Mouse (Mus musculus) hindbrain, embryonic 13.5 days (tissue): ENCODE measurements around the gene Gpc6. TPM values are rescaled to one million over a fixed set of nuclear protein-coding genes. Genes with fewer than 3 reads are reported as not detected.
A peak's percentile ranks its signal among the peaks of the same experiment; 100 is the strongest.

ENCODE experiments used
- ATAC-seq: fragments of 200-750 bp; cut with Nextera tagmentation; 2 replicates; pipeline ENCODE4 v1.8.0; 2017; ENCODE audit warnings: moderate TSS enrichment; ENCODE audit not compliant: low FRiP score
- H3K27ac ChIP-seq: fragments of 300-500 bp; sonication (generic); 2 replicates; pipeline ENCODE4 v1.5.1; 2015; ENCODE audit warnings: inconsistent platforms, mild to moderate bottlenecking, moderate library complexity
- H3K27me3 ChIP-seq: fragments of 300-500 bp; sonication (generic); 2 replicates; pipeline ENCODE4 v1.6.1; 2015; ENCODE audit warnings: mild to moderate bottlenecking, inconsistent platforms
- H3K36me3 ChIP-seq: fragments of 300-500 bp; sonication (generic); 2 replicates; pipeline ENCODE4 v1.6.1; 2015; ENCODE audit warnings: mild to moderate bottlenecking, inconsistent platforms
- H3K4me1 ChIP-seq: fragments of 300-500 bp; sonication (generic); replicated peaks from 2 replicates; pipeline ENCODE4 v1.6.1; 2015; ENCODE audit warnings: inconsistent platforms
- H3K4me2 ChIP-seq: fragments of 300-500 bp; sonication (generic); 2 replicates; pipeline ENCODE4 v1.6.1; 2015; ENCODE audit warnings: inconsistent platforms, mild to moderate bottlenecking, moderate library complexity
- H3K4me3 ChIP-seq: fragments of 300-500 bp; sonication (generic); 2 replicates; pipeline ENCODE4 v1.5.1; 2015; ENCODE audit warnings: mild to moderate bottlenecking, inconsistent platforms
- H3K9ac ChIP-seq: fragments of 300-500 bp; sonication (generic); 2 replicates; pipeline ENCODE4 v1.6.1; 2015; ENCODE audit warnings: mild to moderate bottlenecking, inconsistent platforms
- H3K9me3 ChIP-seq: fragments of 300-500 bp; sonication (generic); 2 replicates; pipeline ENCODE4 v1.6.1; 2016; ENCODE audit warnings: inconsistent platforms
- WGBS: fragments of 180-500 bp; shearing (Covaris S2); methylation state at CpG from one replicate; pipeline ENCODE4 v1.1.7; 2015; 5-methylcytosine and 5-hydroxymethylcytosine counted together
- polyA plus RNA-seq: library from polyadenylated mRNA; unstranded; fragments of >200 nt; fragmentation: Nextera tagmentation; extraction: Ambion mirVana; gene quantifications from 2 replicates; pipeline ENCODE4 v1.2.1, GENCODE M21; 2015

Gpc6 gene
- polyA plus RNA-seq, 1 experiment from 2014 or later, result 20.8 TPM

DNA sequence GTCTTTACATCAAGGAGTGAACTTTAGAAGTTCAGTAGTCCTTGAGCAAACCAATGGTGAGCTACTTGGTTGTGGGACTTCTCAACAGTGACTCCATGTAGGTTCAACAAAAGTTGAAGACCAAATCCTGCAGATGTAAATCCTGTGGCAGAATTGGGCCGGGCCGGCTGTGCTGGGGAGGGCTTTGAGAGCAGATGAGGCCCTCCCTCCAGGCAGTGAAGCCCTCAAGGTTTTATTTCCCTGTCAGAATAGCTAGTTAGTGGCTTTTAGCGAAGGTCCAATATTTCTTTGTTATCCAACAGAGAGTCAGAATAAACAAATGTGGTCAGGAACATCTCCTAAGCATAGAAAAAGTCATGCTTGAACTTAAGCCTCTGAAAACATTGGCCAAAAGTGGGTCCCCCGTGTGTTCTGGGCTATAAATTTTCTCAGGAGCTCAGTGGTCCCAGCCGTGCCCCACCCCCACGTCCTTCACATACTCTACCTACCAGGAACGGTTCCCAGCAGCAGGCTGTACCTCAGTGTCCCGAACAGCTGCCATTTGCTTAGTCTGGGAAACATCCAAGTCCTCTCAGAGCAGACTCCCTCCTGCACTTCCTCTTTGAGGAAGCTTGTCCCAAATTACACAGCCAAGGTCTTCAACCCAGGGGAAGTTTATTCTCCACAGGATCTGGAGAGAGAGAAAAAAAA, 983.3 kb downstream of the Gpc6 start:
- Histone ChIP-seq H3K36me3 (no peaks in the 10 kb centered on the region), H3K4me3 (no peak overlapping the region), H3K4me1 (peaks cover 25% of the 10 kb centered on the region), H3K27me3 (0 out of 2 replicates have a peak, but pooled peaks cover 7% of the 10 kb centered on the region), H3K4me2 (no peak overlapping the region), H3K9me3 (no peaks in the 10 kb centered on the region), H3K27ac (no peak overlapping the region), H3K9ac (no peak overlapping the region)
- no peak for ATAC-seq
- WGBS, result 72% methylated on average over 8 of the region's 8 CpGs

DNA sequence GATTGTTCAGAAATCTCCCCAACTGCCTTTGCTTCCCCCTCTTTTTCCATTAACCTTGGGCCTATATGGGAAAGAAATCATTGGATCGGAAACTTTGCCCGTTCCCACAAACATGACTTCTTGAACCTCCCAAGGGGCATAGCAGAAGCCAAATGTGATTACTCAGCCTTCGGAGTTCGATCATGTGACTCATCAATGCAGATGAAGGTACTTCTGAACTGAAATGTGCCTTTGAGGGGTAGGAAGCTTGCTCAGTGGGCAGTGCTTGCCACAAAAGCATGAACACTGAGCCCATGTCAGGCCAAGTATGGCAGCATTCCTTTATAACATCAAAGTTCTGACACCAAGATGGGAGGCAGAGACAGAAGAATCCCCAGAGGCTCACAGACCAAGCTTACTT, 983.9 kb downstream of the Gpc6 start:
- 56% methylated on average over 4 of the region's 4 CpGs for WGBS
- Histone ChIP-seq H3K4me2 (no peak overlapping the region), H3K9me3 (no peaks in the 10 kb centered on the region), H3K36me3 (no peaks in the 10 kb centered on the region), H3K9ac (no peak overlapping the region), H3K4me1 (peaks cover 24% of the 10 kb centered on the region), H3K27me3 (0 out of 2 replicates have a peak, but pooled peaks cover 6% of the 10 kb centered on the region), H3K4me3 (no peak overlapping the region), H3K27ac (no peak overlapping the region)
- ATAC-seq, result no peak

DNA sequence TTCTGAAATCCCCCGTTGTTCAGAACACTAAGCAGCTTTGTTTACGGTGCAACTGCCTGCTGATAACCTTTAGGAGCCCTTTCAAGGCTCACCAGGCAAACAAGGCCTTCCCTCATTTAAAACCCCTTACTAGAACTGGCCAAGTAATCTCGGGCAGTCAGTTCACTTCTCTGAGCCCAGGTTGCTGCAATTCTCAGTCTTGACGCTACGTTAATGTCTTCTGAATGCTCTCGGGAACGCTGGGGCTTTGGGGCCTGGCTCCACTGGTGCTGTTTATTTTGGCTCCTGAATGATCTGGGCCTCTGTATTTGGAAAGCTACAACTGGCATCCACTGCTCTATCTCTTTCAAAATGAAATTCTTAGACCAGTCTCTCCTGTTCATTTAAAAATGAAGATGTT, 985.2 kb downstream of the Gpc6 start:
- ATAC-seq, result no peak
- no peak overlapping the region for H3K4me3 ChIP-seq
- 17% methylated on average over 7 of the region's 7 CpGs for WGBS
- H3K27me3 ChIP-seq, result no peaks in the 10 kb centered on the region
- H3K9ac ChIP-seq, result no peak overlapping the region
- H3K4me1 ChIP-seq, result peaks cover 19% of the 10 kb centered on the region
- H3K36me3 ChIP-seq, result no peaks in the 10 kb centered on the region
- no peak overlapping the region for H3K27ac ChIP-seq
- H3K4me2 ChIP-seq, result no peak overlapping the region
- H3K9me3 ChIP-seq, result no peaks in the 10 kb centered on the region

DNA sequence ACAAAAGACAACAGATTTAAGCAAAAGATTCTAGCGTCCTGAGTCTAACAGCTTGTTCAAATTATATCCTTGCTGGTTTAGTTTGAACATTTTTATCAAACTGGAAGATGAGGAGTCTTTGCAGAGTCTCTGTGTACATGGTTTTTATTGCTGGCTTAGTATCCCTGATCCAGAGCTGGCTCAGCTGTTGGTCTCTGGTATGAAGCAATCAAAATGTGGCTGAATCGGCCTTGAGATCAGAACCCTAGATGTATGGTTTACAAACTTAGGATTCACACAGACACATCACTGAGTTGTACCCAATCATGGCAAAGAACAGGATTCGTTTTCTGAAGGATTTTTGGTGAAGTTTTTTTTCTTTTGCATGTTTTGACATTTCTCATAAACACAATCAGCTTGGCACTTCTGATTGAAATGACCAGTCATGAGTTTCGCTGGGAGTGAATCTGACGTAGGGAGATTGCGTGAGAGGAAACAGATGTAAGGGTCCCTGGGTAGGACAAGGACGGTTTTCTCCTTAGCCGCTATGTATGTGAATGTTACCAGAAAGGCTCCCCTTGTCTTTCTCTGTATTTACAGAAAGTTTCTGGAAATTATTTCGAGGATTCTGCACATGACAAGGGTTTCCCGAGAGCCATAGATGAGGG, 987.6 kb downstream of the Gpc6 start:
- Histone ChIP-seq H3K4me3 (no peak overlapping the region), H3K4me1 (peaks cover 8% of the 10 kb centered on the region), H3K4me2 (no peak overlapping the region), H3K27me3 (no peaks in the 10 kb centered on the region), H3K9ac (no peak overlapping the region), H3K27ac (no peak overlapping the region), H3K9me3 (no peaks in the 10 kb centered on the region), H3K36me3 (no peaks in the 10 kb centered on the region)
- 91% methylated on average over 10 of the region's 10 CpGs for WGBS
- ATAC-seq, result no peak

DNA sequence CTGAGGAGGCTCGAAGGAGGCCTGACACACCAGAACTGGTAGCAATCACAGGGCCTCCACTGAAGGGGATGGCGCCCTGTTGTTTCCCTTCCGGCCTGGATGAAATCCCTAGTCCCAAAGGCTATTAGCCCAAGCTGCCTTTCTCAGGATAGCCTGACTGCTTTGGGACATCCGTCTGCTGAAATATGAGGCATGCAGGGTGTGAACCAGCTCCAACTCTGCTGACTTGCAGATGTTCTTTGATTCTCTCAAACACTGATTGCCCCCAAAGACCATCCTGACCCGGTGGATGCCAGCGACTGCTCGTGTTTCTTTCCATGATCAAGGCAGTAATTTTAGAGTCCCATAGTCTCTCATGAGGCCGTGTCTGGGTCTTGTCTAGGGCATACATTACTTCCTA, 991.5 kb downstream of the Gpc6 start:
- no peaks in the 10 kb centered on the region for H3K36me3 ChIP-seq
- H3K4me2 ChIP-seq, result no peak overlapping the region
- H3K27ac ChIP-seq, result no peak overlapping the region
- H3K4me3 ChIP-seq, result no peak overlapping the region
- H3K9ac ChIP-seq, result no peak overlapping the region
- WGBS, result 73% methylated on average over 8 of the region's 8 CpGs
- no peaks in the 10 kb centered on the region for H3K27me3 ChIP-seq
- H3K9me3 ChIP-seq, result no peaks in the 10 kb centered on the region
- no peak for ATAC-seq
- no peaks in the 10 kb centered on the region for H3K4me1 ChIP-seq

DNA sequence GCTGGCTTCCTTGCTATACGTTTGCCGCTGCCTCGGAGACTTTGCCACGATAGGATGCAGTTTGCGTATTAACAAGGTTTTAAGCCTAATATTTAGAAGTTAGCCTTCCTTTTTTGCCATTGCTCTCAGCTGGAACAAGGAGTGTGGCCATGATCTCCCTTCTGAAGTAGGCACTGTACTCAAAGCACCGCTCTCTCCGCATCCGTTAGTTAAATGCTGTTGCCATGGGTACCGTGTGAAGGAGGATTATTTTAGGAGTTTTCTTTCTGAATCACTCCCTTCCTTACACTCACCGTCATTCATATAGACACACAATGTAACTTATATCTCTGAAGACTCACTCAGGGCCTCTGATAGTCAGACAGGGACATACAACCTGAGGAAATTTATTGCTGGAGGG, 993.6 kb downstream of the Gpc6 start:
- H3K36me3 ChIP-seq, result no peaks in the 10 kb centered on the region

DNA sequence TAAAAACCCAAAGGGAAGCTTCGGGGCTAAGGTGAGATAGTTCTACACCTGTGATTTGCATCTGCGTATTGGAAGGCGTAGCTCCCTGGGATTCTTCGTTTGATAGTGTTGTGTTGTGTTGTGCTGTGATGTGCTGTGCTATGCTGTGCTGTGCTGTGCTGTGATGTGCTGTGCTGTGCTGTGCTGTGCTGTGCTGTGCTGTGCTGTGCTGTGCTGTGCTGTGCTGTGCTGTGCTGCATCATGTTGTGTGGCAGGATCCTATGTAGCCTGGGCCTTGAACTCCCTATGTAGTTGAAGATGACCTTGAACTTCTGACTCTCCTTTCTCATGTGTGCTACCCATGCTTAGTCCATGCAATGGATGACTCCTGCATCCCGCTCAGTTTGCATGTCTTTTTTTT, 994.5 kb downstream of the Gpc6 start:
- H3K9me3 ChIP-seq, result no peaks in the 10 kb centered on the region
- H3K4me3 ChIP-seq, result no peak overlapping the region
- 98% methylated on average over 5 of the region's 5 CpGs for WGBS
- no peak overlapping the region for H3K27ac ChIP-seq
- no peaks in the 10 kb centered on the region for H3K36me3 ChIP-seq
- H3K4me1 ChIP-seq, result 0 out of 2 replicates have a peak, but pooled peaks cover 2% of the 10 kb centered on the region
- no peak overlapping the region for H3K9ac ChIP-seq
- ATAC-seq, result no peak
- H3K4me2 ChIP-seq, result no peak overlapping the region
- no peaks in the 10 kb centered on the region for H3K27me3 ChIP-seq

More for the DNA sequence above, 993.6 kb downstream of the Gpc6 start:
- Histone ChIP-seq H3K27ac (no peak overlapping the region), H3K4me1 (0 out of 2 replicates have a peak, but pooled peaks cover under 1% of the 10 kb centered on the region), H3K27me3 (no peaks in the 10 kb centered on the region), H3K9me3 (no peaks in the 10 kb centered on the region), H3K9ac (no peak overlapping the region), H3K4me3 (no peak overlapping the region), H3K4me2 (no peak overlapping the region)
- WGBS, result 89% methylated on average over 10 of the region's 10 CpGs
- no peak for ATAC-seq

DNA sequence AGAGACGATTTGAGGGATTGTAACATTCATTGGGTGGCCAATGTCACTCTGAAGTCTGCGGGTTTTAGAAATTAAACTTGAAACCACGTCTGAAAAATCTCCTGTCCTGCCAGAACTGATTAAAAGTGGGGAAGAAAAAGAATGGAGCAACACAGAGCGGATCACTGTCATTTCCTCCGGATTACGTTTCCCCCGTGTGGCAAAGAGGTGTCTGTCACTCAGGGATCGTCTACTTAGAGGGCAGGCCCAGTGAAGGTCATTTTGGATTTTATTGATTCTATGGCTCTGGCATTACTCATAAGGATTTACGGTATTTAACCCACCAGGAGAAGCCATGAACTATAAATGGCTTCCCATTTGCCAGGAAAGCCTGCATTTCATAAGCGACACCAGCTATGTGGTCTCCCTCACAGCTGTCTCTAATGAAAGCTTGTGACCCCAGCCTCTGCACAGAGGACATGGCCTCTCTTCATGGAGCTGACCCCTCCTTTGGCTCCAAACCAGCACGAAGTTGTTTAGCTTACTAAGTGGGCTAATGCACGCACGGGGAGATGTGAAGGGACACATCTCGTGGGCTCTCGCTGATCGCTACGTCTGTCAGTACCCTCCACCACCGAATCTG, 996.4 kb downstream of the Gpc6 start:
- Histone ChIP-seq H3K4me2 (no peak overlapping the region), H3K4me3 (no peak overlapping the region), H3K36me3 (no peaks in the 10 kb centered on the region), H3K27ac (no peak overlapping the region), H3K4me1 (0 out of 2 replicates have a peak, but pooled peaks cover 2% of the 10 kb centered on the region), H3K9me3 (no peaks in the 10 kb centered on the region), H3K27me3 (no peaks in the 10 kb centered on the region), H3K9ac (no peak overlapping the region)
- no peak for ATAC-seq
- 67% methylated on average over 18 of the region's 18 CpGs for WGBS

DNA sequence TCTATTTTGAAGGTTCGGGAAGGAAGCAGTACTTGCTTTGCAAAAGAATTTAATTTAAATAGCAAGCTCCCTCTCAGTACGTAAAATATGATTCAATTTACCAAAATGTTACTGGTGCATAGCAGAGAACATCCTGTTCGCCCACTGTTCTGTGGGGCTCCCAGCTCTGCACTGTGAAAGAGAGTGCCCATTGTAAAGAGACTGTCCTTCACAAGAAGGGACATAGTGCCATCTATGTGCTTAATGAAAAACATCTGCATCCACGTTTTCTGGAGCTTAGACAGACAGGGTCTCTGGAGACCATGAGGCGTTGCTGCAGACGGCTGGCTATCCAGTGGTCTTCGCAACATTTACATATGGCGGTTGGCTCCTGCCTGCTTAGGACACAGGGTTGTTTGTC, 998.6 kb downstream of the Gpc6 start:
- Histone ChIP-seq H3K4me1 (peaks cover 2% of the 10 kb centered on the region; the same call in 1 of the 2 replicates), H3K4me3 (no peak overlapping the region), H3K27ac (no peak overlapping the region), H3K36me3 (no peaks in the 10 kb centered on the region), H3K4me2 (no peak overlapping the region), H3K9ac (no peak overlapping the region), H3K27me3 (no peaks in the 10 kb centered on the region), H3K9me3 (no peaks in the 10 kb centered on the region)
- ATAC-seq, result no peak
- 66% methylated on average over 8 of the region's 8 CpGs for WGBS

DNA sequence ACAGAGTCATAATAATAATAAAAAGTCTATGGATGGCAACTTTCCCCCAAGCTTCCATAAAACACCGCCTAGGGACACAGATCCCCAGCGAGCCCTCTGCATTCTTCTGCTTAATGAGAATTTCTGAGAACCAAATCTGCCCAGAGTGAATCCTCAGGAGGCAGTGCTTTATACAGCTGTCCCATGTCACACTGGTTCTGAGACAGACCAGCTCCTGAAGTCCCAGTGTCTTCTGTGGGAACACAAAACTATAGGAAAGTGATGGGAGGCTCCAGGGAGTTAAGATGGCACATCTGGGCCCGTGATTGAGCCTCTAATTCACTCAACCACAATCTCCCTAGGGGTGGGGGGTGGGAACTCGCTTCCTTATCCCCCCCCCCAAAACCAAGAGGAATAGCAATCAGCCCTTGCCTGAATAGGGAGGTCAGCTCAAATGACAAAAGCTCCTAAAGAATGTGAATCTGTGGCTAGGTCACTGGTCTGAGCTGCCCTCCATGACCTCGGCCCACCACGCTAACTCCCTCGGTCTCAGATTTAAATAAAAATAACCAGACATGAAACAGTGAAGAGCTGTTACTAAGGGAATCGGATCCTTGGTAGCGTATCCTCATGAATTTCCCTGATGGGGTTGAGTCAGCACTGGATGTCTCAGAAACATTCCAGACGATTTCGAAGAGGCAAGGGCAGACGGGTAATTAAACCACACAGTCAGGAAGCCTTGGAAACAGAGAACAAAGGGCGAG, 1005.2 kb downstream of the Gpc6 start:
- no peak overlapping the region for H3K4me3 ChIP-seq
- ATAC-seq, result peak; percentile 65
- WGBS, result 5% methylated on average over 13 of the region's 13 CpGs
- H3K27me3 ChIP-seq, result no peaks in the 10 kb centered on the region
- peaks cover 16% of the 10 kb centered on the region for H3K4me1 ChIP-seq
- no peaks in the 10 kb centered on the region for H3K9me3 ChIP-seq
- peak overlapping the region; percentile 64 for H3K27ac ChIP-seq
- H3K9ac ChIP-seq, result 0 out of 2 replicates have a peak overlapping the region, but pooled peaks have one; percentile 21
- peak overlapping the region; percentile 2; the same call in 1 of the 2 replicates for H3K4me2 ChIP-seq
- H3K36me3 ChIP-seq, result no peaks in the 10 kb centered on the region

DNA sequence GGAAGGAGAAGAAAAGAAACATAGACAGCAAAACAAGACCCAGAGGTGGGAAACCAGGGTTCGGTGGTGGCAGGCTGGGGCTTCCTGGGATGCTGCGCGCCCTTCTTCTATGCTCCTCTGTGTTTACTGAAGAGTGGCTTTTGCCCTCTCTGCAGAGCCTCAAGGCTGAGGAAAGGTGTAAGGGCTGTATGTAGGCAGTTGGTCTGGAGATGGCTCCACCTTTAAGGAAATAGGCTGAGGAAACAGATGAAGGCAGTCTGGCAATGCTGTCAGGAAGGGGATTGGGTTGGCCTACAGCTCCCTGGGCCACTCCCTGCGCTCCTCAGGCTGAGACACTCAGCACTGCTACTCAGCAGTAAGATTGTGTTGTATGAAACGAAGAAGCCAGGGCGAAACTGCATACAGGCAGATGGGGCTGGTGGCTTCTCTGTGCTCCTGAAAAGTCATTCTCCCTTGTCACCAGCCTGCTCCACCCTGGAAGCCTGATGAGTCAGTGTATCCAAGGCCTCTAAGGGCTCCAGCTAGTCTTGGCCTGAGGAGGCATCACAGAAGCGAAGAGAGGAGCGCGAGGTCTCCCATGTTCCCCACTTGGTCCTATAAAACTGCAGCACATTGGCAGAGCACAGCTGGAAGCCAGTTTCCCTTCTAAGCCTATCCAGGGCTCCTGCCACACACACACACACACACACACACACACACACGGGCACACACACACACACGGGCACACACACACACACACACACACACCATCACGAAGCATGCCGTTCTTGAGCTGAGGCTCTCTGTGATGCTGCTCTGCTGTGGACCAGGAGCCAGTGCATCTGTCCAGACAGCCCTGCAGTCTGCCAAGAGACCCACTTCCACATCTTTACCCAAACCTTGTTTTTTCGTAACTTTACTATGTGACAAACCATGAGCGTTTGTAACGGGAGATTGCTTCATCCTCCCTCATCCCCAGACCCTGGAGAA, 1006.0 kb downstream of the Gpc6 start:
- Histone ChIP-seq H3K4me1 (peaks cover 23% of the 10 kb centered on the region), H3K9me3 (no peaks in the 10 kb centered on the region), H3K4me3 (no peak overlapping the region), H3K4me2 (peak overlapping the region; percentile 2; the same call in 1 of the 2 replicates), H3K27me3 (no peaks in the 10 kb centered on the region), H3K9ac (0 out of 2 replicates have a peak overlapping the region, but pooled peaks have one; percentile 21), H3K36me3 (no peaks in the 10 kb centered on the region), H3K27ac (peak overlapping the region; percentile 64)
- WGBS, result 47% methylated on average over 16 of the region's 16 CpGs
- peak; percentile 58 for ATAC-seq
